Mouse (Mus musculus) bone marrow, adult 2 months (tissue): Measurements from ENCODE around the gene Hadha. TPM values are rescaled to one million over a fixed set of nuclear protein-coding genes. Genes with fewer than 3 reads are reported as not detected.

Source experiments
- H3K27ac ChIP-seq: fragments of 200-500 bp; 2 replicates; pipeline ENCODE4 v1.5.1; 2012; ENCODE audit warnings: low read depth, mild to moderate bottlenecking, control low read depth, inconsistent platforms, low read length; ENCODE audit not compliant: control insufficient read depth, poor library complexity, insufficient read depth
- H3K4me1 ChIP-seq: fragments of 200-500 bp; 2 replicates; pipeline ENCODE4 v1.6.1; 2011; ENCODE audit warnings: low read length; ENCODE audit not compliant: control insufficient read depth, insufficient read depth
- H3K4me3 ChIP-seq: fragments of 200-500 bp; replicated peaks from 2 replicates; pipeline ENCODE3; 2011; ENCODE audit warnings: mild to moderate bottlenecking, low read depth, low read length, control low read depth; ENCODE audit not compliant: control insufficient read depth
- CTCF ChIP-seq: fragments of 200-500 bp; IDR thresholded peaks from 2 replicates; pipeline ENCODE4 v1.5.1; 2011; ENCODE audit warnings: low read length, control low read depth; ENCODE audit not compliant: control insufficient read depth, insufficient read depth
- POLR2A ChIP-seq: fragments of 200-500 bp; IDR thresholded peaks from 2 replicates; pipeline ENCODE4 v1.6.1; 2011; ENCODE audit warnings: low read depth, mild to moderate bottlenecking, control low read depth, low read length, borderline replicate concordance; ENCODE audit not compliant: control insufficient read depth
- WGBS: fragments of 180-500 bp; shearing (Covaris S2); methylation state at CpG from one replicate; pipeline ENCODE4 v1.1.7; 2018; 5-methylcytosine and 5-hydroxymethylcytosine counted together
- polyA plus RNA-seq: library from polyadenylated mRNA; stranded (reverse); fragments of >200 nt; gene quantifications from 2 replicates; pipeline ENCODE4 v1.2.4, GENCODE M21; 2011; ENCODE audit warnings: low replicate concordance; ENCODE audit not compliant: missing spikeins, insufficient read depth, insufficient read length

Gene Hadha
- polyA plus RNA-seq, 1 experiment, result 51.3 TPM

DNA sequence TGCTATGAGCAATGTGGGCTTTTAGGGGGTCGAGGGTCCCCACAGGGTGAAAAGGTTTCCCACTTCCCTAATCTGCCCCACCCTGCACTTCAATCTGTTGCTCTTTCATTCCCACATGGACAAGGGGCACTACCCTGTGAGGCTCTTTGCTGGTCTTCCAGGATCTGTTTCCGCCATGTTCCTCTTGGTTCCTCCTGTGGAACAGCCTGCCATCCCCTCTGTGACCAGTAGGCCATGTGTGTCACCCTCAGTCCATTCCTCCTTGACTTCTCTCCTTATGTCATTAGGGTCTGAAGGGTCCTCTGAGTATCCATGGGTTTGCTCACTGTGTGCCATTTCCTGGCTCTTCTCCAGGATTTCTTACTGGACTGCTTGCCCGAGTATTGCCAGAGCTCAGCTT is 43.2 kb downstream of the Hadha start:
- no peak for TF ChIP-seq CTCF
- TF ChIP-seq POLR2A, result no peak
- 62% methylated on average over 3 of the region's 3 CpGs for WGBS

DNA sequence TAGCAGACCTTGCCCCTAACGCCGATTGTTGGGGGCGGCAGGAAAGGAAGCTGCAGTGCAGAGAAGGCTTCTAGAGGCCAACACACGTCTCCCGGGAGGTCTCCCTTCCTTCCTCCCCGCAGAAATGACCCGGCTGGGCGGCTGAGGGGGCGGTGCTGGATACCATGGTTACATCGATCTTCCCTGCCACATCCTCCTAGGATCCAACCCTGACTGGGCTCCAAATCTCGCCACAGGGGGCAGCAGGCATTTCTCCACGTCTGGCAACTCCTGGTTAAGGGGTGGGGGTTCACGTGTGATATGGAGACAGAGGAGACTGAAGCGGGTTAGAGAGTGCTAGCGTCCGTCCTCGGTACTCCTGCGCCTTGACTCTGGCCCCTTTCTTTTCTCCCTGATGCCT is 43.8 kb downstream of the Hadha start:
- 1% methylated on average over 18 of the region's 18 CpGs for WGBS
- Histone ChIP-seq H3K4me1 (no peaks in the 10 kb centered on the region), H3K4me3 (no peak overlapping the region), H3K27ac (no peak overlapping the region)
- TF ChIP-seq POLR2A (no peak), CTCF (no peak)

More for the DNA sequence above, 43.2 kb downstream of the Hadha start:
- Histone ChIP-seq H3K4me1 (no peaks in the 10 kb centered on the region), H3K27ac (no peak overlapping the region), H3K4me3 (no peak overlapping the region)

DNA sequence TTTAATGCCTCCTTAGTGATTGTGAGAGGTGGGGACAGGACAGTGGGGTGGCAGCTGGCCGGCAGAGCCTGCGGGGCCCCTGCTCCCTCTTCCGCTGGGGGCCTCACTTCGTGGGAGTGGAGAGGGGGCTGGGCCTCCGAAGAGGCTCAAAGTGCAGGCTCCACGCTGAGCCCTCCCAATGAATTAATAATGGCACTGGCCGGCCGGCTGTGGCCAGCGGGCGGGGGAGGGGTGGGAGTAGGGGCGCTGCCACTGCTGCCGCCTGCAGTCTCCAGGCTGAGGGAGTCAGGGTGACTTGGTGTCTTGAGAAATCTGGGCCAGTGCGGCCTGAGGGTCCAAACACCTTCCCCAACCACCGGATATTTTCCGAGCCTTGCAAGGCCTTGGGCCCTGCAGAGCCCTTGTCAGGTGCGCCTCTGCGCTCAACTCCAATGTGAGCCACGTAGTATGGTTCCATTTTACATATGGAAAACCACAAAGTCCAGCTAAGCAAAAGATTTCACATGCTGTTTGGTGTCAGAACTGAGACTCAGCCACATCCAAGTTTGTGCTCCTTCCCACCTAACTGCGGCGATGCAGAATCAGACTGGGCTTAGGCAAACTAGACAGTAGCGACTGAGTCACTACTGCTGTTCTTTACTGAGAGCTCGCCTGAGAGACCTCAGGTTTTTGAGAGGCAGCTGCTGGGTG is 44.4 kb downstream of the Hadha start:
- Histone ChIP-seq H3K4me1 (no peaks in the 10 kb centered on the region), H3K4me3 (no peak overlapping the region), H3K27ac (no peak overlapping the region)
- TF ChIP-seq POLR2A (no peak), CTCF (no peak)
- whole genome bisulfite sequencing, result 41% methylated on average over 22 of the region's 22 CpGs

DNA sequence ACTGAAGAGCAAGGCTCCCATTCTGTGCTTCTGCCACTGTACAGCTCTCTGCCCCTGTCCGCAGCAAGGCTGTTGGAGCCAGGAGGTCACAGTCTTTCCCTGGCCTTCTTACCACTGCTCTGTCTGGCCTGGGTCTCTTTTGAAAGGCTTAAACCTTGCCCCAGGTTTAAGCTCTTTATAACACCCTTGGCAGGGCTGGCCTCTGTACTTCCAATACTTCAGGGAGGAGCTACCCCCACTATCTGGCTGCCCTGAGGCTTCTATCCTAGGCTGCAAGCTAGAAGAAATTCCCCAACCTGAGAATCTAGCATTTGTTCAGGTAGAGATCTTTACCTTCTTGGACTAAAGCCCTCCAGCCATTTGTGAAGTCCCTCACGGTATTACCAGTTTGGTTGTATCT is 45.1 kb downstream of the Hadha start:
- no peaks in the 10 kb centered on the region for H3K4me1 ChIP-seq
- H3K27ac ChIP-seq, result no peak overlapping the region
- 79% methylated on average over 2 of the region's 2 CpGs for WGBS
- TF ChIP-seq CTCF (no peak), POLR2A (no peak)
- H3K4me3 ChIP-seq, result no peak overlapping the region

DNA sequence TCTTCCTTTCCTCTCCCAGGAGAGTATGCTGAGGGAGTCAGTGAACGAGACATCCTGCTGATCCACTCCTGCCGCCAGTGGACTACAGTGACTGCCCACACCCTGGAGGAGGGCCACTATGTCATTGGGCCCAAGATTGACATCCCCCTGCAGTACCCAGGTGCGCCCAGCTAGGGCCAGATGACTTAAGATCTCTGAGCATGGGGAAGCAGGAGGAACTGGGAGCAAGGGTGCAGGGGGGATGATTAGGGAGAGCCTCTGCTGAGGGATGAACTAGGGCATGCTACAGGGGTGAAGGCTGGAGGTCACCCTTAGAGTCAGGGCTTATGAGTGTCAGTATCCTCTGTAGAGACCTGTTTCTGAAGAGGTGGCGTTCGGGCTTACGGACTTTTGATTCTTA is 46.7 kb downstream of the Hadha start:
- Histone ChIP-seq H3K4me3 (no peak overlapping the region), H3K27ac (no peak overlapping the region), H3K4me1 (no peaks in the 10 kb centered on the region)
- WGBS, result 77% methylated on average over 6 of the region's 6 CpGs
- TF ChIP-seq CTCF, result no peak
- no peak for TF ChIP-seq POLR2A

DNA sequence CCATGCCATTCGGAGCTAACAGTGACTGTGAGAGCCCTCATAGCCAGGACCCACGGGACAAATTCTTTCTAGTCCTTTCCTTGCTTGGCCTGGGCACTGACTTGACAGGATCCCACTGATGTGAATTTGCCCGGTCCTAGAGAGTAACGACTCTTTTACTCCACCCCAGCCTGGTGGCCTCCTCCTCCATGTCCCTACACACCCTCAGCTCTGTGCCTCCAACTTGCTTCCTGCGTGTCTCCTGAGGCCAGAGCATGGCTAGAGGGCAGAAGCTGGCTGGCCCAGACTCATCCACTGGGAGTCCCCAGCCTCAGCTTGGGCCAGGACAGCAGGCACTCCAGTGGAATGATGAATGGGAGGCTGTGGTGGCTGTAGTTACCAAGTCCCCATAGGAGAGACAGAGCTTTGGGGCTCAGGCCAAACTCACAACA is 47.3 kb downstream of the Hadha start:
- TF ChIP-seq POLR2A, result no peak
- TF ChIP-seq CTCF, result no peak
- no peaks in the 10 kb centered on the region for H3K4me1 ChIP-seq
- WGBS, result 24% methylated on average over 5 of the region's 5 CpGs
- no peak overlapping the region for H3K4me3 ChIP-seq
- no peak overlapping the region for H3K27ac ChIP-seq

DNA sequence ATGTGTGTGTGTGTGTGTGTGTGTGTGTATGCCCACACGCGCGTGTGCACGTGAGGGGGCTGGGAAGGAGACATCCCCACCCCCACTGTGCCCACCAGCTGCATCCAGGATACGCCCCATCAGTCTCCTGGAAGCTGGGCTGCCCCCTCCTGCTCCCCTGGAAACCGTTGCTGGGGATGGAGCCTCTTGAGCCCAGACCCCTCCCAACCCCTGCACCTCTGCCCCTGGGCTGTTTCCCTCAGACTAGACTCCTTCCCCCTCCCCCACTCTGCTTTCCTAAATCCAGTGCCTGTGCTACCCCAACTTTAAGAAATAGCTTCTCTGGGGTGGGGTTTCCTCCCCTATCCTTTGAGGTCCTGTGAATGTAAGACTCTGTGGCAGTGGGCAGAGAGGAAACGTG is 47.8 kb downstream of the Hadha start:
- 32% methylated on average over 7 of the region's 7 CpGs for WGBS
- no peaks in the 10 kb centered on the region for H3K4me1 ChIP-seq
- no peak overlapping the region for H3K4me3 ChIP-seq
- H3K27ac ChIP-seq, result no peak overlapping the region
- no peak for TF ChIP-seq CTCF
- no peak for TF ChIP-seq POLR2A

DNA sequence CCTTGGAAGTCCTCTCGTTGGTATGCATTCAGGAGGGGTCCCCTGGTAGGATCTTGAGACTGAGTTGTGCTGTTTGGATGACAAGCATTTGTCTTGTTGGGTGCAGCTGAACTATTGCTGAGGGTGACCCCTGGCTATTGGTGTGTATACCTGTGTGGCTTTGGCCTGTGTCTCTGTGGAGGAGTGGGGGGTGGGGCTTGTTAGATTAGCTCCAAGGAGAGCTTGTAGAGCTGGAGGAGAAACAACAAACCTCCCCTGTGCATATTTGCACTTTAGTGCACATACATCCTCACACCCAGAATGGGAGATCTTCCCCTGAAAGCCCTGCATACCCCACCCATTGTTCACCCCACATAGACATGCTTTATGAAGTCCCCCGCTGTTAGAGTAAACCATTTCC is 48.2 kb downstream of the Hadha start:
- no peak overlapping the region for H3K4me3 ChIP-seq
- no peaks in the 10 kb centered on the region for H3K4me1 ChIP-seq
- no peak overlapping the region for H3K27ac ChIP-seq
- TF ChIP-seq POLR2A (no peak), CTCF (no peak)
- WGBS, result 27% methylated on average over 2 of the region's 2 CpGs

DNA sequence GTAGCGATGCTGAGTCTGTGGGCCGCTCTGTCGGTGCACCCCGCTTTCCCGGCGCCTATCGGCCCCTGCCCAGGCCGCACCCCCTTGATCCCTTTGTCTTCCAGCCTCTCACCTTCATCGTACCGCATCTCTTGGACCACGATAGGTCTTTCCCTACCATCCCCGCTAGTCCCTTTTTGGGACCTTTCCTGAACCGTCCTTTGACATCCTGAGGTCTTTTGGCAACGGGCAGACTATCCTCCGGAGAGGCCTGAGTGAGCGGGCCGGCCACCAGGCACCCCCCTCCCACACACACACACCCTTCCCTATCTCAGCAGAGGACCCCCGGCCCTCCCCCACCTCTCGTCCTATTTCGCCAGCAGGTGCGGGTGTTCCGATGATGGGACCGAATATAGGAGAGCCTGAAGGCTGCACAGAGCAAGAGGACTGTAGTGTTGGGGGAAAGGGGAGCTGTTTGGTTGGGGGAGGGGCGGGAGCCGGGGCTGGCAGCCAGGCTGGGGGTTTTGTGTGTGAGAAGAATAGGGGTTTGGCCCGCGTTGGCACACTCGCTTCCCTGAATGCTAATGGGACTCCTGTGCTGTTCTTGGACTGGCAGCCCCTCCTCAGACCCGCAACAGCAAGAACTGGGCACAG is 49.2 kb downstream of the Hadha start, which contains the start of gene 3110082J24Rik:
3110082J24Rik (minus strand) TSS at position 419 of the 633 bp plus-strand sequence.
- TF ChIP-seq CTCF (no peak), POLR2A (no peak)
- Histone ChIP-seq H3K4me1 (no peaks in the 10 kb centered on the region), H3K4me3 (no peak within 1 kb of the TSS), H3K27ac (no peak within 1 kb of the TSS)
- WGBS, result 6% methylated on average over 29 of the region's 29 CpGs
